Mouse (Mus musculus) CH12.LX (cell line): ENCODE data around the gene Timm13. TPM values are rescaled to one million over a fixed set of nuclear protein-coding genes. Genes with fewer than 3 reads are reported as not detected.

Experiments
- DNase-seq: peaks from one replicate; pipeline ENCODE4 v3.0.0-alpha.2; 2013; ENCODE audit errors: extremely low read depth
- H3K27ac ChIP-seq: 2 replicates; pipeline ENCODE4 v1.5.1; 2012; ENCODE audit warnings: low read depth, mild to moderate bottlenecking, control low read depth, moderate library complexity; ENCODE audit not compliant: insufficient read depth
- H3K27me3 ChIP-seq: replicated peaks from 2 replicates; pipeline ENCODE3; 2012; ENCODE audit warnings: inconsistent platforms
- H3K36me3 ChIP-seq, 2 experiments: replicated peaks in 1 of 2; 2 replicates each; pipeline versions ENCODE3 to v1.6.1; 2012; ENCODE audit warnings: inconsistent platforms in 1 of 2, low read length in 1 of 2, mild to moderate bottlenecking in 1 of 2, mixed read lengths in 1 of 2, moderate library complexity in 1 of 2; ENCODE audit not compliant: control insufficient read depth in 1 of 2, insufficient read depth in 1 of 2
- H3K4me1 ChIP-seq, 2 experiments: 2 replicates each; pipeline ENCODE4 v1.6.1; 2012; ENCODE audit warnings: inconsistent platforms in 1 of 2, moderate library complexity in 1 of 2; ENCODE audit not compliant: insufficient read depth in 2 of 2, control insufficient read depth in 1 of 2
- H3K4me2 ChIP-seq: 2 replicates; pipeline ENCODE4 v1.6.1; 2012; ENCODE audit warnings: low read depth, mild to moderate bottlenecking, control low read depth; ENCODE audit not compliant: poor library complexity, insufficient read depth, severe bottlenecking
- H3K4me3 ChIP-seq, 3 experiments: fragments of 150-350 bp in 1 of 3; sonication (generic) in 1 of 3; replicated peaks in 1 of 3; 2 replicates each; pipeline versions ENCODE3 to v1.5.1; 2011 to 2012; ENCODE audit warnings: low read depth in 2 of 3, low read length in 2 of 3, mild to moderate bottlenecking in 2 of 3, moderate library complexity in 2 of 3, control low read depth in 1 of 3, improper control_type of control experiment in 1 of 3, inconsistent platforms in 1 of 3, mixed read lengths in 1 of 3; ENCODE audit not compliant: poor library complexity in 1 of 3
- H3K79me2 ChIP-seq: replicated peaks from 2 replicates; pipeline ENCODE4 v1.6.1; 2012; ENCODE audit warnings: mild to moderate bottlenecking, moderate library complexity; ENCODE audit not compliant: control insufficient read depth, poor library complexity, insufficient read depth, severe bottlenecking; ENCODE audit errors: extremely low read depth
- H3K9ac ChIP-seq: 2 replicates; pipeline ENCODE4 v1.6.1; 2012; ENCODE audit warnings: low read depth, mild to moderate bottlenecking, control low read depth, moderate library complexity; ENCODE audit not compliant: insufficient read depth
- H3K9me3 ChIP-seq: replicated peaks from 2 replicates; pipeline ENCODE3; 2012; ENCODE audit warnings: low read length, inconsistent platforms, mixed read lengths
- CHD2 ChIP-seq: IDR thresholded peaks from 2 replicates; pipeline ENCODE4 v1.6.1; 2011; ENCODE audit warnings: low read length, improper control_type of control experiment
- E2F4 ChIP-seq: IDR thresholded peaks from 2 replicates; pipeline ENCODE4 v1.6.1; 2011; ENCODE audit warnings: low read depth, low read length, improper control_type of control experiment; ENCODE audit not compliant: insufficient replicate concordance
- ELF1 ChIP-seq: IDR thresholded peaks from 2 replicates; pipeline ENCODE4 v1.6.1; 2014; ENCODE audit warnings: low read depth, mild to moderate bottlenecking, inconsistent platforms, low read length, improper control_type of control experiment
- EP300 ChIP-seq: IDR thresholded peaks from 2 replicates; pipeline ENCODE4 v1.6.1; 2011; ENCODE audit warnings: low read length, improper control_type of control experiment
- GABPA ChIP-seq: IDR thresholded peaks from 2 replicates; pipeline ENCODE4 v1.6.1; 2012; ENCODE audit warnings: low read depth, low read length, improper control_type of control experiment, inconsistent platforms; ENCODE audit not compliant: insufficient replicate concordance
- IRF4 ChIP-seq: IDR thresholded peaks from 2 replicates; pipeline ENCODE4 v1.6.1; 2014; ENCODE audit warnings: low read depth, mild to moderate bottlenecking, inconsistent platforms, low read length, improper control_type of control experiment
- JUN ChIP-seq: IDR thresholded peaks from 2 replicates; pipeline ENCODE4 v1.6.1; 2011; ENCODE audit warnings: low read depth, mild to moderate bottlenecking, low read length, improper control_type of control experiment, moderate library complexity; ENCODE audit not compliant: insufficient read depth
- MAFK ChIP-seq: IDR thresholded peaks from 2 replicates; pipeline ENCODE4 v1.6.1; 2011; ENCODE audit warnings: low read length, improper control_type of control experiment; ENCODE audit not compliant: insufficient replicate concordance
- MAX ChIP-seq: IDR thresholded peaks from 2 replicates; pipeline ENCODE4 v1.6.1; 2011; ENCODE audit warnings: low read length, improper control_type of control experiment
- MAZ ChIP-seq: IDR thresholded peaks from 2 replicates; pipeline ENCODE4 v1.6.1; 2012; ENCODE audit warnings: low read depth, mild to moderate bottlenecking, inconsistent platforms, low read length, improper control_type of control experiment, moderate library complexity
- MYC ChIP-seq: IDR thresholded peaks from 2 replicates; pipeline ENCODE4 v1.6.1; 2011; ENCODE audit warnings: low read depth, mild to moderate bottlenecking, improper control_type of control experiment, low read length
- NELFE ChIP-seq: IDR thresholded peaks from 2 replicates; pipeline ENCODE4 v1.6.1; 2011; ENCODE audit warnings: low read depth, low read length, improper control_type of control experiment
- PAX5 ChIP-seq: IDR thresholded peaks from 2 replicates; pipeline ENCODE4 v1.6.1; 2012; ENCODE audit warnings: low read length, inconsistent platforms, mixed read lengths
- POLR2A ChIP-seq: IDR thresholded peaks from 2 replicates; pipeline ENCODE4 v1.6.1; 2011; ENCODE audit warnings: low read depth, mild to moderate bottlenecking, improper control_type of control experiment, low read length
- POLR2AphosphoS2 ChIP-seq: IDR thresholded peaks from 2 replicates; pipeline ENCODE4 v1.6.1; 2011; ENCODE audit warnings: low read depth, low read length, improper control_type of control experiment
- SMC3 ChIP-seq: IDR thresholded peaks from 2 replicates; pipeline ENCODE4 v1.6.1; 2011; ENCODE audit warnings: low read depth, low read length, improper control_type of control experiment
- UBTF ChIP-seq: IDR thresholded peaks from 2 replicates; pipeline ENCODE4 v1.6.1; 2012; ENCODE audit warnings: low read depth, mild to moderate bottlenecking, inconsistent platforms, low read length, improper control_type of control experiment, moderate library complexity
- USF1 ChIP-seq: IDR thresholded peaks from 2 replicates; pipeline ENCODE4 v1.6.1; 2014; ENCODE audit warnings: low read depth, mild to moderate bottlenecking, inconsistent platforms, low read length, improper control_type of control experiment
- ZKSCAN1 ChIP-seq: IDR thresholded peaks from 2 replicates; pipeline ENCODE4 v1.6.1; 2012; ENCODE audit warnings: low read depth, inconsistent platforms, low read length, improper control_type of control experiment, borderline replicate concordance
- dilution Hi-C: fragments of 300-500 bp; cut with MboI; formaldehyde crosslinking; loops from 2 replicates; pipeline ENCODE4 v1.14.3; 2020; ENCODE audit warnings: low sequenced_read_pairs; ENCODE audit not compliant: extremely low pct_unique_long_range_greater_than_20kb, extremely low pct_ligation_motif_present
- in situ Hi-C: fragments of 300-500 bp; cut with MboI; formaldehyde crosslinking; loops from 3 replicates; pipeline ENCODE4 v1.14.3; 2019; ENCODE audit warnings: low sequenced_read_pairs, low pct_ligation_motif_present, low pct_unique_long_range_greater_than_20kb, mixed read lengths
- polyA plus RNA-seq: library from polyadenylated mRNA; unstranded; fragments of >175 nt; gene quantifications from 2 replicates; pipeline ENCODE4 v1.2.1, GENCODE M21; 2012; ENCODE audit warnings: low read depth; ENCODE audit not compliant: insufficient read length
- total RNA-seq, 2 experiments: library from RNA; depleted of rRNA; stranded (reverse); fragments of 300-350 nt in 1 of 2; fragments of >200 nt in 1 of 2; gene quantifications; 2 replicates each; pipeline ENCODE4 v1.2.3; 2012 to 2014

Gene Timm13
- total and polyA plus RNA-seq, 3 experiments = 137 to 292 (median 279) TPM

GRCm38 (mm10) chr10:80895100-80895499 is 5.7 kb downstream of the Timm13 start:
- Histone ChIP-seq H3K79me2 (peaks cover 10% of the 10 kb centered on the region; the same call in 1 of the 2 replicates), H3K27ac (no peak overlapping the region), H3K4me2 (no peak overlapping the region), H3K36me3 (peaks cover 21 to 33% of the 10 kb centered on the region in 2 experiments), H3K4me1 (peaks cover 8 to 15% of the 10 kb centered on the region in 2 experiments; a peak in 3 of 4 replicates), H3K9ac (no peak overlapping the region), H3K4me3 (no peak overlapping the region), H3K27me3 (peaks cover 3% of the 10 kb centered on the region), H3K9me3 (peaks cover 13% of the 10 kb centered on the region)
- DNase-seq = no peak
- TF ChIP-seq GABPA (no peak), ELF1 (no peak), ZKSCAN1 (no peak), NELFE (no peak), MYC (no peak), CHD2 (no peak), POLR2A (no peak), EP300 (no peak), UBTF (no peak), MAZ (no peak), MAFK (no peak), E2F4 (no peak), MAX (no peak), PAX5 (no peak), IRF4 (no peak), SMC3 (no peak), USF1 (no peak), JUN (no peak)
- dilution Hi-C loops = no loop called here
- in situ Hi-C loops = no loop called here

- Histone ChIP-seq H3K9me3 (peaks cover 5% of the 10 kb centered on the region), H3K4me3 (no peak overlapping the region)
- in situ Hi-C loops = loop anchor here (5.0 kb wide), 1 partner anchor 105 kb away; no protein-coding TSS in a partner anchor
These were observed 13.6 kb downstream of the Timm13 start for GRCm38 (mm10) chr10:80887181-80887580.

More at GRCm38 (mm10) chr10:80887181-80887580, 13.6 kb downstream of the Timm13 start:
- Histone ChIP-seq H3K4me2 (no peak overlapping the region), H3K9ac (no peak overlapping the region), H3K27me3 (peaks cover 45% of the 10 kb centered on the region), H3K27ac (no peak overlapping the region), H3K4me1 (peaks cover 0 to 2% of the 10 kb centered on the region in 2 experiments; a peak in 1 of 4 replicates), H3K36me3 (no peaks in the 10 kb centered on the region), H3K79me2 (no peaks in the 10 kb centered on the region)
- dilution Hi-C loops = no loop called here
- DNase-seq = no peak
- TF ChIP-seq MYC (no peak), ZKSCAN1 (no peak), JUN (no peak), POLR2AphosphoS2 (no peak)
